Mouse (Mus musculus) limb, embryonic 11.5 days (tissue): Measurements from ENCODE around the gene Krtap16-1. TPM values are rescaled to one million over a fixed set of nuclear protein-coding genes. Genes with fewer than 3 reads are reported as not detected.

Experiments used
- ATAC-seq: fragments of 200-750 bp; cut with Nextera tagmentation; 2 replicates; pipeline ENCODE4 v1.8.0; 2017; ENCODE audit warnings: low read depth; ENCODE audit not compliant: insufficient number of reproducible peaks, low FRiP score, low TSS enrichment
- DNase-seq: peaks from one replicate; pipeline ENCODE4 v3.0.0-alpha.2; 2015; ENCODE audit warnings: low spot score
- H3K27ac ChIP-seq: fragments of 300-500 bp; sonication (generic); replicated peaks from 2 replicates; pipeline ENCODE4 v1.5.1; 2014; ENCODE audit warnings: low read depth, mild to moderate bottlenecking, low read length
- H3K27me3 ChIP-seq: fragments of 300-500 bp; sonication (generic); 2 replicates; pipeline ENCODE4 v1.6.1; 2014; ENCODE audit warnings: mild to moderate bottlenecking, low read length, mixed read lengths; ENCODE audit not compliant: control insufficient read depth, insufficient read depth
- H3K36me3 ChIP-seq: fragments of 300-500 bp; sonication (generic); 2 replicates; pipeline ENCODE4 v1.6.1; 2014; ENCODE audit warnings: mild to moderate bottlenecking, low read length, moderate library complexity, mixed read lengths; ENCODE audit not compliant: control insufficient read depth, insufficient read depth
- H3K4me1 ChIP-seq: fragments of 300-500 bp; sonication (generic); 2 replicates; pipeline ENCODE4 v1.6.1; 2014; ENCODE audit warnings: low read length, mixed read lengths; ENCODE audit not compliant: control insufficient read depth, insufficient read depth
- H3K4me2 ChIP-seq: fragments of 300-500 bp; sonication (generic); 2 replicates; pipeline ENCODE4 v1.6.1; 2014; ENCODE audit warnings: low read depth, mild to moderate bottlenecking, moderate library complexity; ENCODE audit not compliant: severe bottlenecking
- H3K4me3 ChIP-seq: fragments of 300-500 bp; sonication (generic); 2 replicates; pipeline ENCODE4 v1.5.1; 2014; ENCODE audit warnings: low read depth, low read length
- H3K9ac ChIP-seq: fragments of 300-500 bp; sonication (generic); 2 replicates; pipeline ENCODE4 v1.6.1; 2014; ENCODE audit warnings: mild to moderate bottlenecking, low read length
- H3K9me3 ChIP-seq: fragments of 300-500 bp; sonication (generic); 2 replicates; pipeline ENCODE4 v1.6.1; 2016; ENCODE audit warnings: low read length; ENCODE audit not compliant: control insufficient read depth
- WGBS: fragments of 180-500 bp; shearing (Covaris S2); extraction: QIAGEN DNeasy Blood & Tissue Kit; methylation state at CpG from one replicate; pipeline ENCODE4 v1.1.7; 2014; 5-methylcytosine and 5-hydroxymethylcytosine counted together
- polyA plus RNA-seq: library from polyadenylated mRNA; unstranded; fragments of >200 nt; fragmentation: Nextera tagmentation; extraction: Ambion mirVana; gene quantifications from 2 replicates; pipeline ENCODE4 v1.2.1, GENCODE M21; 2014

Krtap16-1 gene
- polyA plus RNA-seq, 1 experiment from 2014 or later = not detected

DNA sequence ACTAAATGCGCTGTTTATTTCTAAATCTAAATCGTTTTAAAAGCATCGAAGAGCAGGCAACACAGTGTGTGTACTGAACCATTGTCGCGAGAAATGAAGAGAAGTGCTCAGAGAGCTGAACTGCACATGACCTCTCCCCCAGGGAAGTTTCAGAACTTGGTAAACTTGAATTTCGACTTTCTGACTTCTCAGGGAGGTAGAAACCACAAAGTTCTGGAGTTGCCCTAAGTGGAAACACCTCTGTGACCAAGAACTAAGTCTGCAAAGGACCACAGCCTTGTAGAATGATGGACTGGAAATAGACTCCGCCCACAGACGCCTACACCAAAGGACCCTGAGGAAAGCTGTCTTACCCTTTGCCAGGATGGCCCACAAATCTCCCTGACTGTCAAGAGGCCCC, 19.5 kb upstream of the Krtap16-1 start:
- 88% methylated on average over 8 of the region's 8 CpGs for WGBS
- no peak for ATAC-seq

GRCm38 (mm10) chr11:100004846-100005245, 18.4 kb upstream of the Krtap16-1 start:
- no peaks in the 10 kb centered on the region for H3K27me3 ChIP-seq
- no peak overlapping the region for H3K27ac ChIP-seq
- H3K36me3 ChIP-seq = no peaks in the 10 kb centered on the region
- no peaks in the 10 kb centered on the region for H3K4me1 ChIP-seq
- H3K9me3 ChIP-seq = peaks cover 2% of the 10 kb centered on the region; the same call in 1 of the 2 replicates
- DNase-seq (peak; percentile 61), ATAC-seq (no peak)
- H3K4me3 ChIP-seq = no peak overlapping the region
- WGBS = 24% methylated on average over 6 of the region's 6 CpGs
- H3K9ac ChIP-seq = no peak overlapping the region
- H3K4me2 ChIP-seq = no peak overlapping the region

More for the DNA sequence above, 19.5 kb upstream of the Krtap16-1 start:
- Histone ChIP-seq H3K9me3 (peaks cover 2% of the 10 kb centered on the region; the same call in 1 of the 2 replicates), H3K4me1 (no peaks in the 10 kb centered on the region), H3K9ac (no peak overlapping the region), H3K4me3 (no peak overlapping the region), H3K27me3 (no peaks in the 10 kb centered on the region), H3K4me2 (no peak overlapping the region), H3K27ac (no peak overlapping the region), H3K36me3 (no peaks in the 10 kb centered on the region)
- DNase-seq = no peak

- no peak overlapping the region for H3K4me2 ChIP-seq
- 85% methylated on average over 7 of the region's 7 CpGs for WGBS
- ATAC-seq = no peak
Observed at GRCm38 (mm10) chr11:99999091-99999490, 12.7 kb upstream of the Krtap16-1 start.

GRCm38 (mm10) chr11:99994384-99994661, 7.9 kb upstream of the Krtap16-1 start:
- 56% methylated on average over 4 of the region's 4 CpGs for WGBS
- no peak overlapping the region for H3K4me3 ChIP-seq
- no peak overlapping the region for H3K9ac ChIP-seq
- no peak overlapping the region for H3K27ac ChIP-seq
- H3K4me2 ChIP-seq = no peak overlapping the region
- H3K27me3 ChIP-seq = peaks cover 9% of the 10 kb centered on the region; the same call in 1 of the 2 replicates
- no peak for DNase-seq
- H3K36me3 ChIP-seq = no peaks in the 10 kb centered on the region
- H3K4me1 ChIP-seq = peaks cover 3% of the 10 kb centered on the region; the same call in 1 of the 2 replicates
- no peak for ATAC-seq
- H3K9me3 ChIP-seq = no peaks in the 10 kb centered on the region

More at GRCm38 (mm10) chr11:99999091-99999490, 12.7 kb upstream of the Krtap16-1 start:
- DNase-seq = no peak
- H3K4me1 ChIP-seq = no peaks in the 10 kb centered on the region
- H3K9ac ChIP-seq = no peak overlapping the region
- no peaks in the 10 kb centered on the region for H3K36me3 ChIP-seq
- no peak overlapping the region for H3K27ac ChIP-seq
- no peak overlapping the region for H3K4me3 ChIP-seq
- H3K9me3 ChIP-seq = peaks cover 2% of the 10 kb centered on the region; the same call in 1 of the 2 replicates
- peaks cover 4% of the 10 kb centered on the region; the same call in 1 of the 2 replicates for H3K27me3 ChIP-seq

DNA sequence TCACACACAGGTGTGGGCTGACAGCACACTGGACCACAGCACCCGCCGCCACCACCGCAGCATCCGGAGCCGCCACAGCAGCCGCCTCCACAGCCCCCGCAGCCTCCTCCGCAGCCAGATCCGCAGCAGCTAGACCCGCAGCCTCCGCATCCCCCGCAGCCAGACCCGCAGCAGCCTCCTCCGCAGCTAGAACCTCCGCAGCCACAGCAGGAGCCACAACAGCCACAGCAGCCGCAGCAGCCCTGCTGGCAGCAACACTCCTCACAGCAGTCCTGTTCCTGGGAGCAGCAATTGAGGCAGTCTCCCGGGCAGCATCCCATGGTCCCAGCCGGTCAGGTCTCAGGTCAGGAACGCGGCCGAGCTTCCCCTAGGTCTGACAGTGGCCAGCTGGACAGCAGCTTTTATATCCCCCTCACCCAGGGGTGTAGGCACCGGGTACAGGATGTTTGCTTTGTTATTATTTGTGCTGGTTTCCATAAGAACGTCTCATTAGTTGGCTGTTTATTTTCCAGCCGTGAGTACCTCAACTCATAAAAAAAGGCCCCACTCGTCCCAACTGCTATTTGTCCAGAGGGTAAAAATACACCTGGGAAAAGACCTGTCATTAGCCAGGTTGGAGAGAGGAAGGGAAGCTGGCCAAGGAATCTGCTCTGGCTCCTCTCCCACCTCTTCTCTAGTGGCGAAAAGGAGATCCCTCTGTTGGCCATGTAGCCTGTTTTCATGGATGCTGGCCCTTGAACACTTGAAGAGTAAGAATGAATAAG, 7.4 kb upstream of the Krtap16-1 start, which contains the start of gene Krtap17-1:
Gene Krtap17-1, minus strand, starts transcription at position 375 of the 764 bp plus-strand sequence.
- peak within 1 kb of the TSS; percentile 41 for H3K4me2 ChIP-seq
- 24% methylated on average over 26 of the region's 26 CpGs for WGBS
- H3K9me3 ChIP-seq = no peaks in the 10 kb centered on the region
- no peaks in the 10 kb centered on the region for H3K36me3 ChIP-seq
- no peak within 1 kb of the TSS for H3K27ac ChIP-seq
- H3K27me3 ChIP-seq = peaks cover 9% of the 10 kb centered on the region; the same call in 1 of the 2 replicates
- H3K4me3 ChIP-seq = no peak within 1 kb of the TSS
- H3K4me1 ChIP-seq = peaks cover 3% of the 10 kb centered on the region; the same call in 1 of the 2 replicates
- no peak within 1 kb of the TSS for H3K9ac ChIP-seq
- ATAC-seq = no peak
- peak; percentile 29 for DNase-seq

GRCm38 (mm10) chr11:99990571-99990970, 4.2 kb upstream of the Krtap16-1 start:
- no peak for ATAC-seq
- no peak overlapping the region for H3K4me3 ChIP-seq
- H3K9me3 ChIP-seq = no peaks in the 10 kb centered on the region
- H3K9ac ChIP-seq = no peak overlapping the region
- peaks cover 3% of the 10 kb centered on the region; the same call in 1 of the 2 replicates for H3K4me1 ChIP-seq
- peaks cover 9% of the 10 kb centered on the region; the same call in 1 of the 2 replicates for H3K27me3 ChIP-seq
- no peaks in the 10 kb centered on the region for H3K36me3 ChIP-seq
- no peak overlapping the region for H3K4me2 ChIP-seq
- 91% methylated on average over 3 of the region's 3 CpGs for WGBS
- H3K27ac ChIP-seq = no peak overlapping the region
- DNase-seq = no peak

- Histone ChIP-seq H3K9ac (no peak overlapping the region), H3K4me1 (peaks cover 3% of the 10 kb centered on the region; the same call in 1 of the 2 replicates), H3K4me2 (no peak overlapping the region), H3K4me3 (no peak overlapping the region), H3K27me3 (peaks cover 9% of the 10 kb centered on the region; the same call in 1 of the 2 replicates), H3K27ac (no peak overlapping the region), H3K36me3 (no peaks in the 10 kb centered on the region), H3K9me3 (no peaks in the 10 kb centered on the region)
- no peak for DNase-seq
- no peak for ATAC-seq
- 86% methylated on average over 6 of the region's 6 CpGs for WGBS
Observed at GRCm38 (mm10) chr11:99989881-99990405, 3.5 kb upstream of the Krtap16-1 start.

DNA sequence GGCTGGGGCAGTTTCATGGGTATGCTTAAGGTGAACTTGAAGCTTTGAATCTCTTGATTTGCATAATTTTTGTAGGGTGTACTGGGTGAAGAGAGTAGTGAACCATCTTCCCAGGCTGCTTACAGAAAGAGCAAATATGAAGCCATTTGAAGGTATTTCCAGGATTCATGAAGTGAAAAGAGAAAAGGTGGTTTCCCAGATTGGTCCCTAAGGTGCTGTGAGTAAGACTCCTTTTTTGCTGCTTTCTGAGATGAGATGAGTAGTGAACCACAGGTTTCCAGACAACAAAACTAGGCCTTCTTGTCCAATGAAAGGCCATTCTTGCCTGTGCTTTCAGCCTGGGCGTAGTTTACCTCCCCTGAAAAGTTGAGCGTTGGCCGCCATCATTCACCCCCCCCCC, 2.1 kb upstream of the Krtap16-1 start:
- ATAC-seq = no peak
- WGBS = 94% methylated on average over 3 of the region's 3 CpGs
- Histone ChIP-seq H3K36me3 (no peaks in the 10 kb centered on the region), H3K4me1 (peaks cover under 1% of the 10 kb centered on the region; the same call in 1 of the 2 replicates), H3K9ac (no peak overlapping the region), H3K27me3 (0 out of 2 replicates have a peak, but pooled peaks cover 4% of the 10 kb centered on the region), H3K9me3 (no peaks in the 10 kb centered on the region), H3K4me2 (no peak overlapping the region), H3K4me3 (no peak overlapping the region), H3K27ac (no peak overlapping the region)
- no peak for DNase-seq
